Mouse (Mus musculus) left cerebral cortex, adult 11 months (tissue): ENCODE measurements at regions not wholly inside any gene's neighbourhood (a gene's known extent, or its start where the extent isn't known, plus 50 kb on each side); places are given as distances from the start of the nearest gene placed in this dataset.
A peak's percentile ranks its signal among the peaks of the same experiment; 100 is the strongest.
"Not testable (repeated sequence)": the region's sequence is repeated elsewhere in the genome, so short reads cannot be mapped to it uniquely, and the experiment has no call there.

Experiments used
- DNase-seq: peaks from one replicate; pipeline ENCODE4 v3.0.0; 2022; ENCODE audit warnings: low spot score

DNA sequence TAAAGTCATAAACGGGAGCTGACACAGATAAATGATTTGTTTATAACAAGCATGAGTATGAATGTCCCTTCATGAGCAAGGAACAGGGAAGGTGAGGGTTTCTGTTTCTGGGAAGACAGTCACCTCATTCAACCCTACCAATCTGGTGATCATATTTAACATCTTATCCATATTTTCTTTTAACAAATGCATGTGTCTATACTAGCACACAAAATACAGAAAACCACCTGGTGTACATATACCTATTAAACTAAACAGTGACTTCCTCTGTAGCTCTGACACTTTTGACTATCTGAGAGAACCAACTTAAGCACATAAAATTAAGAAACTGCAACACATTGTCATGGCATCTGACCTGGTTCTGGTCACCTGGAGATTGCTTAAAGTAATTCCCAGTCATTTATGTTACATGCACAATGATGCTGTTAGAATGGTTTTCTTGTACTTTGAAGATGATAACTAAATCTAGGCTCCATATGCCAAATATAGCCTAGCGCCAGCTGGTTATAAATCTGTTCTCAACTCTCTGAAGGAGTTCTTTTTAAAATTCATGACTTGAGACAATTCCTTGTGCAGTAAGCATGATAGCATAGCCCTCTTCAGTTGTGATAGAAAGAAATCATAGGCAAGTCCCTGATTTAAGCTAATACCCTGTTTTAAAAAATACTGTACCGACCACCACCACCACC lies 1163.6 kb upstream of the Tyrp1 start:
- DNase-seq: peak; percentile 70

DNA sequence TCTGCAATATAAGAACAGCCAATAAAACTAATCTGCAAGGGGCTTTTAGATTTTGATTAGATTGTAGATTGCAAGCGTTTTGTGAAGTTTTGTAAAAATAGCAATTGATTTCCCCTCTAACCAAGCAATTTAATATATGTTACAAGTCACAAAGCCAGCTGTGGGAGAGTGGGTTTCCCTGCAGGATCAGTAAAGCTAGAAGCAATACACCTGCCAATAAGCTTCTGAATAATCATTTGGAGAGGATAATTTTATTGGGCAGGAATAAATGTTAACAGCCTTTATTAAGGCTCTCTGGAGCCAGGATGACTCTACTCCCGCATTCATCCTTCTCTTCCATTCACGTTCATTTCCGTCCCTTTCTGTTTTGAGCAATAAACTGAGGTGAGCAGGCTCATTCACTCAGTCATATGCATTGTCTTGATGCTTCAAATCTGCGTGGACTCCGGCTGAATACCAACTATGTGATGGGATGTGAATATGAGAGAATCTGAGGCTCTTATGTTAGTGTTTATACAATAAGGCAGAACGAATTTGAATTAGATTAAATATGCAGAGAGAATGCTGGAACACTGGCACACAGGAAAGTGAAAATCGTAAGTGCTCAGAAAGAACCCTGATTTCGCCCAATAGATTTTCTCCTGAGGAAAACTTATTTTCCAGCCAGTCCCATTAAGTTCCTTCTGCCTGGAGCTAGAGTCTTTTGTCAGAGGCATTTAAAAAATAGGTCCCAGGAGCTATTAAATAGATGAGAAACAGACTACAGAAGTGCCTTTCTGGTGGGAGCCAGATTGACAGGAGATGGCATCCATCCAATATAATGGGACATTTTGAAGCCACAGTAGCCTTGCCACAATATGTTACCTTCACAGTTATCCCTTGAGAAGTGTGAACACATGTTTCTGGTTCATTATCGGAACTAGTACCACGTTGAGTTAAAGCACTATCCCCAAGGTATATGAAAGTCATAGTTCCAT lies 1138.8 kb upstream of the Tyrp1 start:
- no peak for DNase-seq

GRCm38 (mm10) chr4:79720915-79721314 lies 1113.0 kb upstream of the Tyrp1 start:
- DNase-seq: not testable (repeated sequence)

DNA sequence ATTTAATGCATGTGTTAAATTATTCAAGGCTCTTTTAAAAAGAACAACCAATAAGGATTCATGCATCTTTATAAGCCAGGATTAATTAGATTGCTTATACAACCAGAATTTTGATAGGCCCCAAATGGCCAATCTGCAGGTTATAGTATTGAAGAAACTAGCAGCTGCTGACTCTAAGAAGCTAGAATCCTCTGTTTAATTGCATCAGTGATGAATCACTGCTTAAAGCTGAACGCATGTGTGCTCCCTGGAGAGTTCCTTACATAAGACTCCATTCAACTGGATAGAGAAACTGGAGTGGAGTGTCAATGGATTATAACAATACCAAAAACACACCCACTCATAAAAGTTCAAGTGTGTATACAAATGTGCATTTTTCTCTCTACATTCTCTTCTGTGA lies 1109.8 kb upstream of the Tyrp1 start:
- no peak for DNase-seq

- DNase-seq: no peak
Observed at GRCm38 (mm10) chr4:79740925-79741560, 1092.9 kb upstream of the Tyrp1 start.
